Mouse (Mus musculus) E14TG2a.4 (cell line): ENCODE data around the gene Rpl22.

Experiments
- CTCF ChIP-seq: conservative IDR thresholded peaks from 2 replicates; pipeline ENCODE4 v1.5.1; 2014; ENCODE audit warnings: low read length
- NANOG ChIP-seq: IDR thresholded peaks from 2 replicates; pipeline ENCODE4 v1.6.1; 2014; ENCODE audit warnings: borderline replicate concordance, low read length, mixed read lengths
- POU5F1 ChIP-seq: IDR thresholded peaks from 2 replicates; pipeline ENCODE4 v1.6.1; 2014; ENCODE audit warnings: low read length, borderline replicate concordance

- TF ChIP-seq CTCF (no peak), POU5F1 (no peak), NANOG (no peak)
Observed at GRCm38 (mm10) chr4:152312186-152312585, 13.4 kb upstream of the Rpl22 start.
